Mouse (Mus musculus): Measurements from ENCODE around the gene Kars.

Gene Kars

GRCm38 (mm10) chr8:111947144-111947543 lies 64.0 kb downstream of the Kars start:
- DNase-seq (ENCODE audit: low read depth, low spot score): no peak

DNA sequence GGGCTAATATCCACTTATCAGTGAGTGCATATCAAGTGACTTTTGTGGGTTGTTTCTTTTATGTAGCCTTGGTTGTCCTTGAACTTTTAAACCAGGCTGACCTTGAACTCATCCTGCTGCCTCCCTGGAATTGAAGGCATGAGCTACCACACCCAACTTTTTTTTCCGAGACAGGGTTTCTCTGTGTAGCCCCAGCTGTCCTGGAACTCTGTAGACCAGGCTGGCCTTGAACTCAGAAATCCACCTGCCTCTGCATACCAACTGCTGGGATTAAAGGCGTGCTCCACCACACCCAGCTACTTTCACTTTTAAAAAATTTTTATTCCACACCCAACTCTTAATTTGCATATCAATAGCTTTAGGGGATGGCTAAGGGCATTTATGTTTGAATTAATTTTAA lies 67.6 kb downstream of the Kars start:
- DNase-seq (ENCODE audit: low read depth, low spot score): no peak
